Mouse (Mus musculus): ENCODE data around the gene Cldn16. TPM values are rescaled to one million over a fixed set of nuclear protein-coding genes. Genes with fewer than 3 reads are reported as not detected.

The Cldn16 gene
- polyA plus RNA-seq, 1 experiment from 2014 or later, result not detected

- Histone ChIP-seq H3K9me3 (ENCODE audit: control insufficient read depth, low read length) (no peaks in the 10 kb centered on the region), H3K4me2 (ENCODE audit: low read length) (no peak overlapping the region), H3K9ac (ENCODE audit: low read length) (no peak overlapping the region), H3K4me3 (ENCODE audit: control insufficient read depth in 1 of 2, insufficient read depth in 1 of 2, low read depth in 1 of 2, low read length in 2 of 2) (no peak overlapping the region), H3K27ac (replicated peaks in 1 of 2; ENCODE audit: control insufficient read depth in 1 of 2, insufficient read depth in 1 of 2, low read depth in 2 of 2, low read length in 2 of 2) (no peak overlapping the region), H3K27me3 (ENCODE audit: control insufficient read depth, insufficient read depth, low read length) (no peaks in the 10 kb centered on the region), H3K4me1 (ENCODE audit: control insufficient read depth in 2 of 2, insufficient read depth in 2 of 2, low read length in 2 of 2) (peaks cover 0 to 7% of the 10 kb centered on the region in 2 experiments; a peak in 1 of 4 replicates), H3K36me3 (ENCODE audit: control insufficient read depth, insufficient read depth, low read length) (no peaks in the 10 kb centered on the region)
- ATAC-seq (ENCODE audit: insufficient number of reproducible peaks, insufficient read depth, low FRiP score, low read depth), result no peak
- 80% methylated on average over 4 of the region's 4 CpGs for WGBS
These were observed 42.0 kb downstream of the Cldn16 start for GRCm38 (mm10) chr16:26504961-26505360.

- H3K4me2 ChIP-seq (ENCODE audit: low read length), result no peak overlapping the region
- H3K27me3 ChIP-seq (ENCODE audit: control insufficient read depth, insufficient read depth, low read length), result no peaks in the 10 kb centered on the region
- H3K4me1 ChIP-seq (ENCODE audit: control insufficient read depth in 2 of 2, insufficient read depth in 2 of 2, low read length in 2 of 2), result no peaks in the 10 kb centered on the region
- no peak overlapping the region for H3K27ac ChIP-seq (replicated peaks in 1 of 2; ENCODE audit: control insufficient read depth in 1 of 2, insufficient read depth in 1 of 2, low read depth in 2 of 2, low read length in 2 of 2)
- WGBS, result 56% methylated on average over 2 of the region's 2 CpGs
- no peak overlapping the region for H3K4me3 ChIP-seq (ENCODE audit: control insufficient read depth in 1 of 2, insufficient read depth in 1 of 2, low read depth in 1 of 2, low read length in 2 of 2)
- ATAC-seq (ENCODE audit: insufficient number of reproducible peaks, insufficient read depth, low FRiP score, low read depth), result no peak
- H3K9ac ChIP-seq (ENCODE audit: low read length), result no peak overlapping the region
- H3K9me3 ChIP-seq (ENCODE audit: control insufficient read depth, low read length), result no peaks in the 10 kb centered on the region
- H3K36me3 ChIP-seq (ENCODE audit: control insufficient read depth, insufficient read depth, low read length), result no peaks in the 10 kb centered on the region
These were observed 56.7 kb downstream of the Cldn16 start for GRCm38 (mm10) chr16:26519596-26519995.

GRCm38 (mm10) chr16:26525832-26526231, 62.9 kb downstream of the Cldn16 start:
- Histone ChIP-seq H3K4me2 (ENCODE audit: low read length) (no peak overlapping the region), H3K9me3 (ENCODE audit: control insufficient read depth, low read length) (no peaks in the 10 kb centered on the region), H3K36me3 (ENCODE audit: control insufficient read depth, insufficient read depth, low read length) (no peaks in the 10 kb centered on the region), H3K4me1 (ENCODE audit: control insufficient read depth in 2 of 2, insufficient read depth in 2 of 2, low read length in 2 of 2) (no peaks in the 10 kb centered on the region), H3K27ac (replicated peaks in 1 of 2; ENCODE audit: control insufficient read depth in 1 of 2, insufficient read depth in 1 of 2, low read depth in 2 of 2, low read length in 2 of 2) (no peak overlapping the region), H3K27me3 (ENCODE audit: control insufficient read depth, insufficient read depth, low read length) (no peaks in the 10 kb centered on the region), H3K9ac (ENCODE audit: low read length) (no peak overlapping the region), H3K4me3 (ENCODE audit: control insufficient read depth in 1 of 2, insufficient read depth in 1 of 2, low read depth in 1 of 2, low read length in 2 of 2) (no peak overlapping the region)
- no peak for ATAC-seq (ENCODE audit: insufficient number of reproducible peaks, insufficient read depth, low FRiP score, low read depth)
- WGBS, result 81% methylated on average over 5 of the region's 5 CpGs

GRCm38 (mm10) chr16:26526669-26527068, 63.7 kb downstream of the Cldn16 start, which contains the start of gene Tmem207:
TSS of gene Tmem207 (minus strand) at chr16:26526769.
- no peaks in the 10 kb centered on the region for H3K4me1 ChIP-seq (ENCODE audit: control insufficient read depth in 2 of 2, insufficient read depth in 2 of 2, low read length in 2 of 2)
- ATAC-seq (ENCODE audit: insufficient number of reproducible peaks, insufficient read depth, low FRiP score, low read depth), result no peak
- 88% methylated on average over 4 of the region's 4 CpGs for WGBS

GRCm38 (mm10) chr16:26527931-26528666, 65.2 kb downstream of the Cldn16 start:
- WGBS, result 71% methylated on average over 10 of the region's 10 CpGs
- Histone ChIP-seq H3K27ac (replicated peaks in 1 of 2; ENCODE audit: control insufficient read depth in 1 of 2, insufficient read depth in 1 of 2, low read depth in 2 of 2, low read length in 2 of 2) (no peak overlapping the region), H3K27me3 (ENCODE audit: control insufficient read depth, insufficient read depth, low read length) (no peaks in the 10 kb centered on the region), H3K9ac (ENCODE audit: low read length) (no peak overlapping the region), H3K4me2 (ENCODE audit: low read length) (no peak overlapping the region), H3K9me3 (ENCODE audit: control insufficient read depth, low read length) (no peaks in the 10 kb centered on the region), H3K36me3 (ENCODE audit: control insufficient read depth, insufficient read depth, low read length) (no peaks in the 10 kb centered on the region), H3K4me3 (ENCODE audit: control insufficient read depth in 1 of 2, insufficient read depth in 1 of 2, low read depth in 1 of 2, low read length in 2 of 2) (no peak overlapping the region), H3K4me1 (ENCODE audit: control insufficient read depth in 2 of 2, insufficient read depth in 2 of 2, low read length in 2 of 2) (no peaks in the 10 kb centered on the region)
- ATAC-seq (ENCODE audit: insufficient number of reproducible peaks, insufficient read depth, low FRiP score, low read depth), result no peak

More at GRCm38 (mm10) chr16:26526669-26527068, 63.7 kb downstream of the Cldn16 start, which contains the start of gene Tmem207:
- H3K9me3 ChIP-seq (ENCODE audit: control insufficient read depth, low read length), result no peaks in the 10 kb centered on the region
- no peaks in the 10 kb centered on the region for H3K36me3 ChIP-seq (ENCODE audit: control insufficient read depth, insufficient read depth, low read length)
- H3K27ac ChIP-seq (replicated peaks in 1 of 2; ENCODE audit: control insufficient read depth in 1 of 2, insufficient read depth in 1 of 2, low read depth in 2 of 2, low read length in 2 of 2), result no peak within 1 kb of the TSS
- no peak within 1 kb of the TSS for H3K4me2 ChIP-seq (ENCODE audit: low read length)
- H3K27me3 ChIP-seq (ENCODE audit: control insufficient read depth, insufficient read depth, low read length), result no peaks in the 10 kb centered on the region
- no peak within 1 kb of the TSS for H3K4me3 ChIP-seq (ENCODE audit: control insufficient read depth in 1 of 2, insufficient read depth in 1 of 2, low read depth in 1 of 2, low read length in 2 of 2)
- H3K9ac ChIP-seq (ENCODE audit: low read length), result no peak within 1 kb of the TSS

GRCm38 (mm10) chr16:26530451-26530850, 67.5 kb downstream of the Cldn16 start:
- Histone ChIP-seq H3K36me3 (ENCODE audit: control insufficient read depth, insufficient read depth, low read length) (no peaks in the 10 kb centered on the region), H3K27me3 (ENCODE audit: control insufficient read depth, insufficient read depth, low read length) (no peaks in the 10 kb centered on the region), H3K4me3 (ENCODE audit: control insufficient read depth in 1 of 2, insufficient read depth in 1 of 2, low read depth in 1 of 2, low read length in 2 of 2) (no peak overlapping the region), H3K9me3 (ENCODE audit: control insufficient read depth, low read length) (no peaks in the 10 kb centered on the region), H3K4me1 (ENCODE audit: control insufficient read depth in 2 of 2, insufficient read depth in 2 of 2, low read length in 2 of 2) (no peaks in the 10 kb centered on the region), H3K27ac (replicated peaks in 1 of 2; ENCODE audit: control insufficient read depth in 1 of 2, insufficient read depth in 1 of 2, low read depth in 2 of 2, low read length in 2 of 2) (no peak overlapping the region), H3K4me2 (ENCODE audit: low read length) (no peak overlapping the region), H3K9ac (ENCODE audit: low read length) (no peak overlapping the region)
- no peak for ATAC-seq (ENCODE audit: insufficient number of reproducible peaks, insufficient read depth, low FRiP score, low read depth)
- 88% methylated on average over 1 of the region's 1 CpGs for WGBS

- no peak for ATAC-seq (ENCODE audit: insufficient number of reproducible peaks, insufficient read depth, low FRiP score, low read depth)
These were observed 69.4 kb downstream of the Cldn16 start for GRCm38 (mm10) chr16:26532287-26532686.

More at GRCm38 (mm10) chr16:26532287-26532686, 69.4 kb downstream of the Cldn16 start:
- no peaks in the 10 kb centered on the region for H3K36me3 ChIP-seq (ENCODE audit: control insufficient read depth, insufficient read depth, low read length)
- H3K4me2 ChIP-seq (ENCODE audit: low read length), result no peak overlapping the region
- WGBS, result 82% methylated on average over 1 of the region's 1 CpGs
- no peaks in the 10 kb centered on the region for H3K27me3 ChIP-seq (ENCODE audit: control insufficient read depth, insufficient read depth, low read length)
- H3K9ac ChIP-seq (ENCODE audit: low read length), result no peak overlapping the region
- no peak overlapping the region for H3K27ac ChIP-seq (replicated peaks in 1 of 2; ENCODE audit: control insufficient read depth in 1 of 2, insufficient read depth in 1 of 2, low read depth in 2 of 2, low read length in 2 of 2)
- H3K9me3 ChIP-seq (ENCODE audit: control insufficient read depth, low read length), result no peaks in the 10 kb centered on the region
- H3K4me1 ChIP-seq (ENCODE audit: control insufficient read depth in 2 of 2, insufficient read depth in 2 of 2, low read length in 2 of 2), result no peaks in the 10 kb centered on the region
- no peak overlapping the region for H3K4me3 ChIP-seq (ENCODE audit: control insufficient read depth in 1 of 2, insufficient read depth in 1 of 2, low read depth in 1 of 2, low read length in 2 of 2)

Data from heart, embryonic 14.5 days (tissue).